Mouse (Mus musculus) megakaryocyte, embryonic 14.5 days (primary cell): Measurements from ENCODE around the gene Wnt7a. TPM values are rescaled to one million over a fixed set of nuclear protein-coding genes. Genes with fewer than 3 reads are reported as not detected.

Experiments used
- H3K27me3 ChIP-seq: replicated peaks from 2 replicates; pipeline ENCODE3; 2012; ENCODE audit warnings: inconsistent platforms
- H3K36me3 ChIP-seq: replicated peaks from 2 replicates; pipeline ENCODE3; 2012; ENCODE audit warnings: low read length, inconsistent platforms, mixed read lengths
- H3K4me1 ChIP-seq: 2 replicates; pipeline ENCODE4 v1.6.1; 2012; ENCODE audit warnings: inconsistent platforms
- H3K4me3 ChIP-seq: replicated peaks from 2 replicates; pipeline ENCODE3; 2012; ENCODE audit warnings: moderate library complexity, mild to moderate bottlenecking, inconsistent platforms
- H3K9me3 ChIP-seq: 2 replicates; pipeline ENCODE4 v1.6.1; 2012; ENCODE audit warnings: inconsistent platforms
- FLI1 ChIP-seq: IDR thresholded peaks from 2 replicates; pipeline ENCODE4 v1.6.1; 2012; ENCODE audit warnings: low read length, inconsistent platforms, mixed read lengths
- GATA1 ChIP-seq: IDR thresholded peaks from 3 replicates; pipeline ENCODE4 v1.6.1; 2012; ENCODE audit warnings: mixed read lengths, low read length, inconsistent platforms, borderline replicate concordance
- polyA plus RNA-seq: library from polyadenylated mRNA; stranded (reverse); fragments of >175 nt; gene quantifications from 2 replicates; pipeline ENCODE4 v1.2.3, GENCODE M21; 2012; ENCODE audit warnings: low replicate concordance; ENCODE audit not compliant: insufficient read depth

Gene Wnt7a
- polyA plus RNA-seq, 1 experiment = not detected

GRCm38 (mm10) chr6:91366781-91367180 lies 44.4 kb downstream of the Wnt7a start:
- H3K4me3 ChIP-seq = no peak overlapping the region
- no peaks in the 10 kb centered on the region for H3K36me3 ChIP-seq
- H3K9me3 ChIP-seq = no peaks in the 10 kb centered on the region
- H3K27me3 ChIP-seq = peaks cover 76% of the 10 kb centered on the region
- no peak for TF ChIP-seq GATA1
- no peaks in the 10 kb centered on the region; the same call in 1 of the 2 replicates for H3K4me1 ChIP-seq

GRCm38 (mm10) chr6:91365480-91365879 lies 45.7 kb downstream of the Wnt7a start:
- H3K27me3 ChIP-seq = peaks cover 78% of the 10 kb centered on the region
- TF ChIP-seq FLI1 = no peak
- TF ChIP-seq GATA1 = no peak
- no peaks in the 10 kb centered on the region for H3K36me3 ChIP-seq
- H3K4me3 ChIP-seq = no peak overlapping the region
- no peaks in the 10 kb centered on the region for H3K9me3 ChIP-seq
- no peaks in the 10 kb centered on the region for H3K4me1 ChIP-seq

- H3K36me3 ChIP-seq = no peaks in the 10 kb centered on the region
- H3K9me3 ChIP-seq = no peaks in the 10 kb centered on the region
- no peak overlapping the region for H3K4me3 ChIP-seq
- TF ChIP-seq FLI1 = no peak
- no peak for TF ChIP-seq GATA1
- H3K4me1 ChIP-seq = no peaks in the 10 kb centered on the region
- H3K27me3 ChIP-seq = peaks cover 79% of the 10 kb centered on the region
Observed at GRCm38 (mm10) chr6:91362756-91363155, 48.4 kb downstream of the Wnt7a start.

GRCm38 (mm10) chr6:91360998-91361397 lies 50.2 kb downstream of the Wnt7a start:
- Histone ChIP-seq H3K9me3 (no peaks in the 10 kb centered on the region), H3K36me3 (no peaks in the 10 kb centered on the region), H3K27me3 (peaks cover 75% of the 10 kb centered on the region), H3K4me1 (no peaks in the 10 kb centered on the region), H3K4me3 (no peak overlapping the region)
- TF ChIP-seq GATA1 = no peak

- peaks cover 76% of the 10 kb centered on the region for H3K27me3 ChIP-seq
- no peaks in the 10 kb centered on the region for H3K36me3 ChIP-seq
- H3K9me3 ChIP-seq = no peaks in the 10 kb centered on the region
- no peaks in the 10 kb centered on the region for H3K4me1 ChIP-seq
- no peak for TF ChIP-seq GATA1
- no peak for TF ChIP-seq FLI1
- H3K4me3 ChIP-seq = no peak overlapping the region
Observed at GRCm38 (mm10) chr6:91360371-91360690, 50.8 kb downstream of the Wnt7a start.

GRCm38 (mm10) chr6:91359672-91360370 lies 51.3 kb downstream of the Wnt7a start:
- Histone ChIP-seq H3K36me3 (no peaks in the 10 kb centered on the region), H3K4me1 (no peaks in the 10 kb centered on the region), H3K4me3 (no peak overlapping the region), H3K27me3 (peaks cover 81% of the 10 kb centered on the region), H3K9me3 (no peaks in the 10 kb centered on the region)
- TF ChIP-seq GATA1 = no peak
- no peak for TF ChIP-seq FLI1

- Histone ChIP-seq H3K9me3 (no peaks in the 10 kb centered on the region), H3K27me3 (peaks cover 78% of the 10 kb centered on the region)
Observed at GRCm38 (mm10) chr6:91358866-91359656, 52.1 kb downstream of the Wnt7a start.

GRCm38 (mm10) chr6:91358394-91358793 lies 52.8 kb downstream of the Wnt7a start:
- TF ChIP-seq GATA1 (no peak), FLI1 (no peak)
- no peak overlapping the region for H3K4me3 ChIP-seq
- no peaks in the 10 kb centered on the region for H3K9me3 ChIP-seq
- H3K27me3 ChIP-seq = peaks cover 81% of the 10 kb centered on the region
- no peaks in the 10 kb centered on the region for H3K36me3 ChIP-seq
- no peaks in the 10 kb centered on the region for H3K4me1 ChIP-seq

More at GRCm38 (mm10) chr6:91358866-91359656, 52.1 kb downstream of the Wnt7a start:
- TF ChIP-seq GATA1 = no peak
- TF ChIP-seq FLI1 = no peak
- no peaks in the 10 kb centered on the region for H3K36me3 ChIP-seq
- no peaks in the 10 kb centered on the region for H3K4me1 ChIP-seq
- H3K4me3 ChIP-seq = no peak overlapping the region

- H3K9me3 ChIP-seq = no peaks in the 10 kb centered on the region
- H3K36me3 ChIP-seq = no peaks in the 10 kb centered on the region
- TF ChIP-seq GATA1 = no peak
- peaks cover 72% of the 10 kb centered on the region for H3K27me3 ChIP-seq
- no peak overlapping the region for H3K4me3 ChIP-seq
- H3K4me1 ChIP-seq = no peaks in the 10 kb centered on the region
Observed at GRCm38 (mm10) chr6:91357238-91357876, 53.8 kb downstream of the Wnt7a start.

- Histone ChIP-seq H3K4me3 (no peak overlapping the region), H3K9me3 (no peaks in the 10 kb centered on the region), H3K36me3 (no peaks in the 10 kb centered on the region), H3K27me3 (peaks cover 68% of the 10 kb centered on the region), H3K4me1 (no peaks in the 10 kb centered on the region)
- TF ChIP-seq FLI1 (no peak), GATA1 (no peak)
Observed at GRCm38 (mm10) chr6:91349620-91350019, 61.5 kb downstream of the Wnt7a start.
